Mouse (Mus musculus) liver, postnatal 0 days (tissue): ENCODE results near the gene Lrch1.

Experiments
- CTCF ChIP-seq: sonication (generic); IDR thresholded peaks from 2 replicates; pipeline ENCODE4 v1.5.1; 2016; ENCODE audit warnings: antibody characterized with exemption, low read depth
- EP300 ChIP-seq: IDR thresholded peaks from 2 replicates; pipeline ENCODE4 v1.6.1; 2016; ENCODE audit warnings: antibody characterized with exemption, low read depth, mild to moderate bottlenecking

DNA sequence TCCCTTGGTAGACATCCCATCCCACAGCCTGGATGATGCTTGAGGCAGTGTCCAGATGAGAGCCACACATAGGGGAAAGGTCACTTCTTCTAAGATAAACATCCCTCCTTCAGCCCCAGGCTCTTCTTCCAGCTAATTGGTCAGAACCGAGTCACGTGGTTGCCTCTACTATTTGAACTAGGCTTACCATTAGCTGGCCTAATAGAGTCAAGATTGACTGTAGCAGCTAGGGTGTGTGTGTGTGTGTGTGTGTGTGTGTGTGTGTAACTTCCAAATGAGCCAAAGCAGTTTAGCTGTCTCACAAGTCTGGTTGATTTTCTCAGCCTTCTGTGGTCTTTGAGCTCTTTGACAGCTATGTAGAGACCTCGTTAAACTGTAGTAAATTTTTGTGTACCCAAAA, 38.9 kb upstream of the Lrch1 start:
- TF ChIP-seq EP300 (no peak), CTCF (no peak)
